Mouse (Mus musculus) right cerebral cortex, adult 2 months (tissue): Measurements from ENCODE around the gene Kcmf1.
A peak's percentile ranks its signal among the peaks of the same experiment; 100 is the strongest.
"Not testable (repeated sequence)": the region's sequence is repeated elsewhere in the genome, so short reads cannot be mapped to it uniquely, and the experiment has no call there.

ENCODE experiments used
- DNase-seq, 2 experiments: peaks; one replicate each; pipeline ENCODE4 v3.0.0; 2021 to 2022; ENCODE audit warnings: low spot score in 2 of 2

Gene Kcmf1

GRCm38 (mm10) chr6:72899201-72899780 is 488 bp downstream of the Kcmf1 start:
- peak; percentile 44 to 52 for DNase-seq

GRCm38 (mm10) chr6:72898244-72899200 is 1.3 kb downstream of the Kcmf1 start:
- DNase-seq: peak; percentile 52 to 60

GRCm38 (mm10) chr6:72895000-72895399 is 4.8 kb downstream of the Kcmf1 start:
- DNase-seq: no peak

- no peak for DNase-seq
Observed at GRCm38 (mm10) chr6:72891238-72891637, 8.5 kb downstream of the Kcmf1 start.

GRCm38 (mm10) chr6:72888655-72889054 is 11.1 kb downstream of the Kcmf1 start:
- no peak for DNase-seq

GRCm38 (mm10) chr6:72885268-72885667 is 14.5 kb downstream of the Kcmf1 start:
- DNase-seq: no peak

- DNase-seq: no peak
Observed at GRCm38 (mm10) chr6:72884767-72885166, 15.0 kb downstream of the Kcmf1 start.

- no peak for DNase-seq
Observed at GRCm38 (mm10) chr6:72882661-72883458, 16.9 kb downstream of the Kcmf1 start.

GRCm38 (mm10) chr6:72882222-72882621 is 17.6 kb downstream of the Kcmf1 start:
- no peak for DNase-seq

- no peak for DNase-seq
Observed at GRCm38 (mm10) chr6:72881619-72881979, 18.2 kb downstream of the Kcmf1 start.

- no peak for DNase-seq
Observed at GRCm38 (mm10) chr6:72880913-72881618, 18.7 kb downstream of the Kcmf1 start.

- DNase-seq: no peak
Observed at GRCm38 (mm10) chr6:72876629-72877028, 23.1 kb downstream of the Kcmf1 start.

- peak; percentile 24 to 27 for DNase-seq
Observed at GRCm38 (mm10) chr6:72873338-72873737, 26.4 kb downstream of the Kcmf1 start.

GRCm38 (mm10) chr6:72872276-72872675 is 27.5 kb downstream of the Kcmf1 start:
- DNase-seq: no peak

GRCm38 (mm10) chr6:72869601-72870000 is 30.2 kb downstream of the Kcmf1 start:
- no peak for DNase-seq

- DNase-seq: no peak
Observed at GRCm38 (mm10) chr6:72868688-72869087, 31.1 kb downstream of the Kcmf1 start.

- no peak for DNase-seq
Observed at GRCm38 (mm10) chr6:72867746-72868145, 32.0 kb downstream of the Kcmf1 start.

- DNase-seq: no peak
Observed at GRCm38 (mm10) chr6:72866232-72866631, 33.5 kb downstream of the Kcmf1 start.

- not testable (repeated sequence) for DNase-seq
Observed at GRCm38 (mm10) chr6:72862686-72863085, 37.1 kb downstream of the Kcmf1 start.

- no peak for DNase-seq
Observed at GRCm38 (mm10) chr6:72854256-72854655, 45.5 kb downstream of the Kcmf1 start.

GRCm38 (mm10) chr6:72852180-72852579 is 47.6 kb downstream of the Kcmf1 start:
- no peak for DNase-seq

GRCm38 (mm10) chr6:72851633-72852032 is 48.1 kb downstream of the Kcmf1 start:
- no peak for DNase-seq
